In genomic region chr5:44798493-44798892, GRCm38 (mm10) we compare ENCODE assay signal across 7 mouse cellular contexts. TPM values are rescaled to one million over a fixed set of nuclear protein-coding genes. Genes with fewer than 3 reads are reported as not detected.
DNase-seq lines count a peak whose midpoint lies in the region; ATAC-seq and TF ChIP-seq lines count a peak whose summit lies in the region.

No protein-coding gene starts in this region.

- no peak for ATAC-seq in lung, embryonic 14.5 days (ENCODE audit: insufficient read depth)
- ATAC-seq in forebrain, postnatal 0 days = no peak
- ATAC-seq in limb, embryonic 13.5 days (ENCODE audit: low FRiP score, low read depth) = no peak
- ATAC-seq in stomach, embryonic 14.5 days (ENCODE audit: insufficient number of reproducible peaks, insufficient read depth, low FRiP score, low read depth) = no peak

- H3K4me2 ChIP-seq in lung, embryonic 14.5 days = peak overlapping the region; percentile 68
- peak overlapping the region; percentile 53 for H3K4me2 ChIP-seq in forebrain, postnatal 0 days (ENCODE audit: low read depth)
- H3K4me2 ChIP-seq in limb, embryonic 13.5 days (replicated peaks) = peak overlapping the region; percentile 69
- peak overlapping the region; percentile 55 for H3K4me2 ChIP-seq in stomach, embryonic 14.5 days (replicated peaks; ENCODE audit: low read depth, low read length)

- H3K4me1 ChIP-seq in lung, embryonic 14.5 days (ENCODE audit: insufficient read depth) = 0 out of 2 replicates have a peak, but pooled peaks cover 3% of the 10 kb centered on the region
- H3K4me1 ChIP-seq in forebrain, postnatal 0 days (ENCODE audit: insufficient read depth) = 0 out of 2 replicates have a peak, but pooled peaks cover 3% of the 10 kb centered on the region
- peaks cover 47% of the 10 kb centered on the region for H3K4me1 ChIP-seq in limb, embryonic 13.5 days
- H3K4me1 ChIP-seq in stomach, embryonic 14.5 days (ENCODE audit: control insufficient read depth, insufficient read depth, low read length) = peaks cover 15% of the 10 kb centered on the region

- no peak for TF ChIP-seq CTCF in lung, embryonic 14.5 days (IDR thresholded peaks at IDR 0.05; ENCODE audit: low read depth)
- no peak for TF ChIP-seq CTCF in forebrain, postnatal 0 days (IDR thresholded peaks at IDR 0.05; ENCODE audit: low read depth)

- peak overlapping the region; percentile 51 for H3K4me3 ChIP-seq in lung, embryonic 14.5 days (ENCODE audit: low read depth, low read length)
- peak overlapping the region; percentile 50 for H3K4me3 ChIP-seq in forebrain, postnatal 0 days (ENCODE audit: low read depth, low read length)
- peak overlapping the region; percentile 51 for H3K4me3 ChIP-seq in limb, embryonic 13.5 days
- peak overlapping the region; percentile 46 for H3K4me3 ChIP-seq in stomach, embryonic 14.5 days (ENCODE audit: low read depth, low read length)

- no peak overlapping the region; the same call in 1 of the 2 replicates for H3K27ac ChIP-seq in lung, embryonic 14.5 days (ENCODE audit: low read depth)
- H3K27ac ChIP-seq in forebrain, postnatal 0 days (ENCODE audit: low read depth, low read length) = peak overlapping the region; percentile 60
- peak overlapping the region; percentile 52 for H3K27ac ChIP-seq in limb, embryonic 13.5 days
- H3K27ac ChIP-seq in stomach, embryonic 14.5 days (ENCODE audit: low read length) = peak overlapping the region; percentile 72; the same call in 1 of the 2 replicates

- DNase-seq in lung, embryonic 14.5 days = peak; percentile 33
- DNase-seq in lung, adult 18-20 months = no peak
- DNase-seq in forebrain, postnatal 0 days = peak; percentile 25
- no peak for DNase-seq in urinary bladder, postnatal 14 days (ENCODE audit: low spot score)
- DNase-seq in cerebellum, adult 9-11 months = no peak

- H3K9me3 ChIP-seq in lung, embryonic 14.5 days (ENCODE audit: low read depth, low read length) = no peaks in the 10 kb centered on the region
- H3K9me3 ChIP-seq in forebrain, postnatal 0 days (ENCODE audit: low read length) = no peaks in the 10 kb centered on the region
- H3K9me3 ChIP-seq in limb, embryonic 13.5 days = no peaks in the 10 kb centered on the region
- H3K9me3 ChIP-seq in stomach, embryonic 14.5 days (ENCODE audit: control insufficient read depth, low read depth, low read length) = no peaks in the 10 kb centered on the region

- whole genome bisulfite sequencing in lung, embryonic 14.5 days = under 1% methylated on average over 3 of the region's 3 CpGs
- WGBS in forebrain, postnatal 0 days = 6% methylated on average over 3 of the region's 3 CpGs
- WGBS in limb, embryonic 13.5 days = 3% methylated on average over 3 of the region's 3 CpGs
- 5% methylated on average over 3 of the region's 3 CpGs for WGBS in stomach, embryonic 14.5 days

- H3K27me3 ChIP-seq in lung, embryonic 14.5 days (ENCODE audit: insufficient read depth, low read length) = no peaks in the 10 kb centered on the region
- no peaks in the 10 kb centered on the region for H3K27me3 ChIP-seq in forebrain, postnatal 0 days (ENCODE audit: insufficient read depth, low read length)
- no peaks in the 10 kb centered on the region for H3K27me3 ChIP-seq in limb, embryonic 13.5 days
- H3K27me3 ChIP-seq in stomach, embryonic 14.5 days (ENCODE audit: control insufficient read depth, insufficient read depth, low read length) = no peaks in the 10 kb centered on the region

- H3K9ac ChIP-seq in lung, embryonic 14.5 days = peak overlapping the region; percentile 57
- H3K9ac ChIP-seq in forebrain, postnatal 0 days = peak overlapping the region; percentile 62
- peak overlapping the region; percentile 68 for H3K9ac ChIP-seq in limb, embryonic 13.5 days
- H3K9ac ChIP-seq in stomach, embryonic 14.5 days (replicated peaks; ENCODE audit: low read depth, low read length) = peak overlapping the region; percentile 67

- no peaks in the 10 kb centered on the region for H3K36me3 ChIP-seq in lung, embryonic 14.5 days (ENCODE audit: insufficient read depth)
- no peaks in the 10 kb centered on the region for H3K36me3 ChIP-seq in forebrain, postnatal 0 days (ENCODE audit: insufficient read depth)
- no peaks in the 10 kb centered on the region for H3K36me3 ChIP-seq in limb, embryonic 13.5 days
- no peaks in the 10 kb centered on the region for H3K36me3 ChIP-seq in stomach, embryonic 14.5 days (ENCODE audit: control insufficient read depth, insufficient read depth, low read length)

RNA-seq across cellular contexts. Expression of gene Ldb2, which starts 1.0 kb away (rescaled TPM):
- polyA plus RNA-seq in lung, embryonic 14.5 days (2014; fragmentation: Nextera tagmentation; extraction: Ambion mirVana) = 50.6 and 51.2 TPM in 2 replicates
- total RNA-seq in forebrain, postnatal 0 days (2014; rRNA removed) = 52.6 and 53.6 TPM in 2 replicates
- polyA plus RNA-seq in forebrain, postnatal 0 days (2015; fragmentation: Nextera tagmentation; extraction: Ambion mirVana) = 100 and 116 TPM in 2 replicates
- polyA plus RNA-seq in limb, embryonic 13.5 days (2015; fragmentation: Nextera tagmentation; extraction: Ambion mirVana) = 69.3 and 71.9 TPM in 2 replicates
- polyA plus RNA-seq in stomach, embryonic 14.5 days (2014; fragmentation: Nextera tagmentation; extraction: Ambion mirVana) = 62.8 and 71.3 TPM in 2 replicates

Comparison
In these comparisons a context has a peak if more than half of its experiments do, and no peak if none do; other contexts are left out.
1. DNase-seq: peak in lung, embryonic 14.5 days (single experiment) and forebrain, postnatal 0 days (single experiment); none in lung, adult 18-20 months (0 of 2), urinary bladder, postnatal 14 days (single experiment) and cerebellum, adult 9-11 months (single experiment).
2. Peak in every context shown above with its lines, with median percentiles within 50 percentile points of each other: H3K4me2 ChIP-seq, H3K4me3 ChIP-seq and H3K9ac ChIP-seq.